Mouse (Mus musculus): ENCODE measurements around the gene Cwc15. TPM values are rescaled to one million over a fixed set of nuclear protein-coding genes. Genes with fewer than 3 reads are reported as not detected.

Cwc15 gene
- polyA plus RNA-seq, 1 experiment, result 20.0 TPM

GRCm38 (mm10) chr9:14512633-14513445, 12.4 kb downstream of the Cwc15 start:
- TF ChIP-seq POLR2A (IDR thresholded peaks at IDR 0.05; ENCODE audit: low read depth, low read length), result no peak
- peak; percentile 50 for TF ChIP-seq CTCF (conservative IDR thresholded peaks at IDR 0.05; ENCODE audit: insufficient read depth, insufficient read length, low read depth, low read length)
- 77% methylated on average over 9 of the region's 9 CpGs for WGBS
- DNase-seq, result peak; percentile 17
- no peaks in the 10 kb centered on the region; the same call in none of the 2 replicates for H3K36me3 ChIP-seq (ENCODE audit: control insufficient read depth, insufficient read depth, low read length)
- no peak overlapping the region for H3K4me3 ChIP-seq (ENCODE audit: insufficient read depth, low read depth, low read length)
- no peaks in the 10 kb centered on the region for H3K4me1 ChIP-seq (ENCODE audit: control insufficient read depth, insufficient read depth, low read length)
- no peak overlapping the region for H3K27ac ChIP-seq (ENCODE audit: insufficient read depth, low read depth, low read length)
- no peaks in the 10 kb centered on the region for H3K27me3 ChIP-seq (replicated peaks; ENCODE audit: control insufficient read depth, insufficient read depth, low read length)

GRCm38 (mm10) chr9:14517296-14517695, 16.9 kb downstream of the Cwc15 start:
- H3K4me1 ChIP-seq (ENCODE audit: control insufficient read depth, insufficient read depth, low read length), result no peaks in the 10 kb centered on the region
- no peak overlapping the region for H3K4me3 ChIP-seq (ENCODE audit: insufficient read depth, low read depth, low read length)
- 89% methylated on average over 1 of the region's 1 CpGs for WGBS
- H3K27ac ChIP-seq (ENCODE audit: insufficient read depth, low read depth, low read length), result no peak overlapping the region
- no peaks in the 10 kb centered on the region for H3K36me3 ChIP-seq (ENCODE audit: control insufficient read depth, insufficient read depth, low read length)
- no peaks in the 10 kb centered on the region for H3K27me3 ChIP-seq (replicated peaks; ENCODE audit: control insufficient read depth, insufficient read depth, low read length)
- TF ChIP-seq CTCF (conservative IDR thresholded peaks at IDR 0.05; ENCODE audit: insufficient read depth, insufficient read length, low read depth, low read length) (no peak), POLR2A (IDR thresholded peaks at IDR 0.05; ENCODE audit: low read depth, low read length) (no peak)
- DNase-seq, result no peak

- Histone ChIP-seq H3K4me1 (ENCODE audit: control insufficient read depth, insufficient read depth, low read length) (no peaks in the 10 kb centered on the region), H3K36me3 (ENCODE audit: control insufficient read depth, insufficient read depth, low read length) (no peaks in the 10 kb centered on the region), H3K27me3 (replicated peaks; ENCODE audit: control insufficient read depth, insufficient read depth, low read length) (no peaks in the 10 kb centered on the region), H3K27ac (ENCODE audit: insufficient read depth, low read depth, low read length) (no peak overlapping the region), H3K4me3 (ENCODE audit: insufficient read depth, low read depth, low read length) (no peak overlapping the region)
- 78% methylated on average over 3 of the region's 3 CpGs for WGBS
- no peak for DNase-seq
- TF ChIP-seq POLR2A (IDR thresholded peaks at IDR 0.05; ENCODE audit: low read depth, low read length), result no peak
Observed at GRCm38 (mm10) chr9:14518105-14518504, 17.7 kb downstream of the Cwc15 start.

- no peak for DNase-seq
- WGBS, result 34% methylated on average over 3 of the region's 3 CpGs
- Histone ChIP-seq H3K36me3 (ENCODE audit: control insufficient read depth, insufficient read depth, low read length) (no peaks in the 10 kb centered on the region), H3K4me3 (ENCODE audit: insufficient read depth, low read depth, low read length) (no peak overlapping the region), H3K27ac (ENCODE audit: insufficient read depth, low read depth, low read length) (no peak overlapping the region), H3K27me3 (replicated peaks; ENCODE audit: control insufficient read depth, insufficient read depth, low read length) (no peaks in the 10 kb centered on the region), H3K4me1 (ENCODE audit: control insufficient read depth, insufficient read depth, low read length) (no peaks in the 10 kb centered on the region)
- TF ChIP-seq POLR2A (IDR thresholded peaks at IDR 0.05; ENCODE audit: low read depth, low read length) (no peak), CTCF (conservative IDR thresholded peaks at IDR 0.05; ENCODE audit: insufficient read depth, insufficient read length, low read depth, low read length) (no peak)
Observed at GRCm38 (mm10) chr9:14520971-14521670, 20.7 kb downstream of the Cwc15 start.

- Histone ChIP-seq H3K27ac (ENCODE audit: insufficient read depth, low read depth, low read length) (no peak overlapping the region), H3K4me1 (ENCODE audit: control insufficient read depth, insufficient read depth, low read length) (no peaks in the 10 kb centered on the region), H3K4me3 (ENCODE audit: insufficient read depth, low read depth, low read length) (no peak overlapping the region), H3K36me3 (ENCODE audit: control insufficient read depth, insufficient read depth, low read length) (no peaks in the 10 kb centered on the region), H3K27me3 (replicated peaks; ENCODE audit: control insufficient read depth, insufficient read depth, low read length) (no peaks in the 10 kb centered on the region)
- DNase-seq, result no peak
- 64% methylated on average over 2 of the region's 2 CpGs for WGBS
- TF ChIP-seq POLR2A (IDR thresholded peaks at IDR 0.05; ENCODE audit: low read depth, low read length) (no peak), CTCF (conservative IDR thresholded peaks at IDR 0.05; ENCODE audit: insufficient read depth, insufficient read length, low read depth, low read length) (no peak)
Observed at GRCm38 (mm10) chr9:14521695-14522094, 21.3 kb downstream of the Cwc15 start.

GRCm38 (mm10) chr9:14523408-14524043, 23.1 kb downstream of the Cwc15 start:
- Histone ChIP-seq H3K27ac (ENCODE audit: insufficient read depth, low read depth, low read length) (no peak overlapping the region), H3K4me1 (ENCODE audit: control insufficient read depth, insufficient read depth, low read length) (no peaks in the 10 kb centered on the region), H3K4me3 (ENCODE audit: insufficient read depth, low read depth, low read length) (no peak overlapping the region), H3K27me3 (replicated peaks; ENCODE audit: control insufficient read depth, insufficient read depth, low read length) (no peaks in the 10 kb centered on the region), H3K36me3 (ENCODE audit: control insufficient read depth, insufficient read depth, low read length) (no peaks in the 10 kb centered on the region)
- peak; percentile 86 for DNase-seq
- TF ChIP-seq POLR2A (IDR thresholded peaks at IDR 0.05; ENCODE audit: low read depth, low read length) (no peak), CTCF (conservative IDR thresholded peaks at IDR 0.05; ENCODE audit: insufficient read depth, insufficient read length, low read depth, low read length) (peak; percentile 86)
- 3% methylated on average over 4 of the region's 4 CpGs for WGBS

GRCm38 (mm10) chr9:14530004-14530403, 29.6 kb downstream of the Cwc15 start:
- Histone ChIP-seq H3K4me3 (ENCODE audit: insufficient read depth, low read depth, low read length) (no peak overlapping the region), H3K27me3 (replicated peaks; ENCODE audit: control insufficient read depth, insufficient read depth, low read length) (no peaks in the 10 kb centered on the region), H3K36me3 (ENCODE audit: control insufficient read depth, insufficient read depth, low read length) (no peaks in the 10 kb centered on the region), H3K4me1 (ENCODE audit: control insufficient read depth, insufficient read depth, low read length) (no peaks in the 10 kb centered on the region), H3K27ac (ENCODE audit: insufficient read depth, low read depth, low read length) (no peak overlapping the region)
- 47% methylated on average over 5 of the region's 5 CpGs for WGBS
- no peak for DNase-seq
- no peak for TF ChIP-seq POLR2A (IDR thresholded peaks at IDR 0.05; ENCODE audit: low read depth, low read length)
- no peak for TF ChIP-seq CTCF (conservative IDR thresholded peaks at IDR 0.05; ENCODE audit: insufficient read depth, insufficient read length, low read depth, low read length)

Measured in kidney, adult 2 months (tissue).